Mouse (Mus musculus) intestine, embryonic 14.5 days (tissue): ENCODE measurements around the gene Dpep3. TPM values are rescaled to one million over a fixed set of nuclear protein-coding genes. Genes with fewer than 3 reads are reported as not detected.
A peak's percentile ranks its signal among the peaks of the same experiment; 100 is the strongest.
"Not testable (repeated sequence)": the region's sequence is repeated elsewhere in the genome, so short reads cannot be mapped to it uniquely, and the experiment has no call there.

ENCODE experiments used
- ATAC-seq: fragments of 200-750 bp; cut with Nextera tagmentation; replicated peaks from 2 replicates; pipeline ENCODE4 v1.8.0; 2017; ENCODE audit warnings: low read depth, moderate number of reproducible peaks, moderate TSS enrichment, moderate library complexity; ENCODE audit not compliant: low FRiP score, low TSS enrichment
- DNase-seq: peaks from one replicate; pipeline ENCODE4 v3.0.0-alpha.2; 2018; ENCODE audit warnings: low spot score
- H3K27ac ChIP-seq: fragments of 300-500 bp; sonication (generic); 2 replicates; pipeline ENCODE4 v1.5.1; 2014; ENCODE audit warnings: low read depth, mild to moderate bottlenecking, control low read depth
- H3K27me3 ChIP-seq: fragments of 300-500 bp; sonication (generic); replicated peaks from 2 replicates; pipeline ENCODE4 v1.6.1; 2014; ENCODE audit warnings: low read length, control low read depth; ENCODE audit not compliant: control insufficient read depth, insufficient read depth
- H3K36me3 ChIP-seq: fragments of 300-500 bp; sonication (generic); 2 replicates; pipeline ENCODE4 v1.6.1; 2014; ENCODE audit warnings: low read length, control low read depth; ENCODE audit not compliant: control insufficient read depth, insufficient read depth
- H3K4me1 ChIP-seq: fragments of 300-500 bp; sonication (generic); replicated peaks from 2 replicates; pipeline ENCODE4 v1.6.1; 2014; ENCODE audit warnings: low read length, control low read depth, mixed read lengths; ENCODE audit not compliant: control insufficient read depth, insufficient read depth
- H3K4me2 ChIP-seq: fragments of 300-500 bp; sonication (generic); 2 replicates; pipeline ENCODE4 v1.6.1; 2014; ENCODE audit warnings: low read length
- H3K4me3 ChIP-seq: fragments of 300-500 bp; sonication (generic); 2 replicates; pipeline ENCODE4 v1.5.1; 2014; ENCODE audit warnings: low read depth, low read length, control low read depth, mixed read lengths
- H3K9ac ChIP-seq: fragments of 300-500 bp; sonication (generic); 2 replicates; pipeline ENCODE4 v1.6.1; 2014; ENCODE audit warnings: mild to moderate bottlenecking, low read length
- H3K9me3 ChIP-seq: fragments of 300-500 bp; sonication (generic); 2 replicates; pipeline ENCODE4 v1.6.1; 2016; ENCODE audit warnings: low read length, control low read depth; ENCODE audit not compliant: control insufficient read depth
- WGBS: fragments of 180-500 bp; shearing (Covaris S2); extraction: QIAGEN DNeasy Blood & Tissue Kit; methylation state at CpG from one replicate; pipeline ENCODE4 v1.1.7; 2014; 5-methylcytosine and 5-hydroxymethylcytosine counted together
- polyA plus RNA-seq: library from polyadenylated mRNA; unstranded; fragments of >200 nt; fragmentation: Nextera tagmentation; extraction: Ambion mirVana; gene quantifications from 2 replicates; pipeline ENCODE4 v1.2.1, GENCODE M21; 2014

Gene Dpep3
- polyA plus RNA-seq, result not detected in 2 replicates

- Histone ChIP-seq H3K27me3 (no peaks in the 10 kb centered on the region), H3K4me2 (no peak within 1 kb of the TSS), H3K36me3 (no peaks in the 10 kb centered on the region), H3K4me1 (no peaks in the 10 kb centered on the region), H3K27ac (no peak within 1 kb of the TSS), H3K9ac (no peak within 1 kb of the TSS), H3K9me3 (no peaks in the 10 kb centered on the region), H3K4me3 (no peak within 1 kb of the TSS)
- 91% methylated on average over 15 of the region's 15 CpGs for WGBS
- DNase-seq (no peak), ATAC-seq (no peak)
These were observed at the start of gene Dpep3 for GRCm38 (mm10) chr8:105979325-105979724. TSS of gene Dpep3 (minus strand) at chr8:105979429.

GRCm38 (mm10) chr8:106022483-106022882 lies 43.3 kb upstream of the Dpep3 start:
- Histone ChIP-seq H3K9me3 (no peaks in the 10 kb centered on the region), H3K36me3 (peaks cover 9% of the 10 kb centered on the region; the same call in 1 of the 2 replicates), H3K27me3 (no peaks in the 10 kb centered on the region), H3K4me1 (no peaks in the 10 kb centered on the region), H3K4me3 (no peak overlapping the region), H3K9ac (no peak overlapping the region), H3K4me2 (no peak overlapping the region), H3K27ac (no peak overlapping the region)
- DNase-seq, result peak; percentile 87
- ATAC-seq, result peak; percentile 40

- Histone ChIP-seq H3K4me3 (no peak overlapping the region), H3K9me3 (no peaks in the 10 kb centered on the region), H3K4me1 (no peaks in the 10 kb centered on the region), H3K4me2 (no peak overlapping the region), H3K9ac (no peak overlapping the region), H3K27me3 (no peaks in the 10 kb centered on the region), H3K36me3 (peaks cover 7% of the 10 kb centered on the region; the same call in 1 of the 2 replicates), H3K27ac (no peak overlapping the region)
- DNase-seq (no peak), ATAC-seq (no peak)
- 88% methylated on average over 3 of the region's 3 CpGs for WGBS
These were observed 38.8 kb upstream of the Dpep3 start for GRCm38 (mm10) chr8:106018039-106018438.

GRCm38 (mm10) chr8:106017130-106017529 lies 37.9 kb upstream of the Dpep3 start:
- Histone ChIP-seq H3K4me1 (no peaks in the 10 kb centered on the region), H3K4me2 (no peak overlapping the region), H3K9ac (no peak overlapping the region), H3K36me3 (peaks cover 7% of the 10 kb centered on the region; the same call in 1 of the 2 replicates), H3K27me3 (no peaks in the 10 kb centered on the region), H3K27ac (no peak overlapping the region), H3K4me3 (no peak overlapping the region), H3K9me3 (no peaks in the 10 kb centered on the region)
- ATAC-seq (no peak), DNase-seq (no peak)
- WGBS, result 86% methylated on average over 7 of the region's 7 CpGs

GRCm38 (mm10) chr8:106016284-106016683 lies 37.1 kb upstream of the Dpep3 start:
- DNase-seq, result no peak
- ATAC-seq, result no peak
- Histone ChIP-seq H3K9me3 (no peaks in the 10 kb centered on the region), H3K4me1 (no peaks in the 10 kb centered on the region), H3K27me3 (no peaks in the 10 kb centered on the region), H3K27ac (no peak overlapping the region), H3K4me3 (no peak overlapping the region), H3K36me3 (peaks cover 7% of the 10 kb centered on the region; the same call in 1 of the 2 replicates), H3K9ac (no peak overlapping the region), H3K4me2 (no peak overlapping the region)
- 92% methylated on average over 6 of the region's 6 CpGs for WGBS

- Histone ChIP-seq H3K4me3 (peak overlapping the region; percentile 97; the same call in 1 of the 2 replicates), H3K4me2 (peak overlapping the region; percentile 85)
- not testable (repeated sequence) for H3K4me1 ChIP-seq, H3K36me3 ChIP-seq, DNase-seq, ATAC-seq, H3K9me3 ChIP-seq, H3K27me3 ChIP-seq, H3K27ac ChIP-seq, H3K9ac ChIP-seq
- WGBS, result 80% methylated on average over 8 of the region's 8 CpGs
These were observed 33.0 kb upstream of the Dpep3 start for GRCm38 (mm10) chr8:106012203-106012602.

GRCm38 (mm10) chr8:106011643-106011986 lies 32.4 kb upstream of the Dpep3 start, which contains the start of gene Ddx28:
TSS of gene Ddx28 (minus strand) at chr8:106011882.
- 2% methylated on average over 6 of the region's 6 CpGs for WGBS
- H3K9me3 ChIP-seq, result no peaks in the 10 kb centered on the region
- peak within 1 kb of the TSS; percentile 88 for H3K9ac ChIP-seq
- H3K27me3 ChIP-seq, result no peaks in the 10 kb centered on the region
- DNase-seq (no peak), ATAC-seq (no peak)
- H3K36me3 ChIP-seq, result peaks cover 9% of the 10 kb centered on the region; the same call in 1 of the 2 replicates
- peak within 1 kb of the TSS; percentile 97 for H3K4me3 ChIP-seq
- H3K4me2 ChIP-seq, result peak within 1 kb of the TSS; percentile 85
- peaks cover 8% of the 10 kb centered on the region for H3K4me1 ChIP-seq
- peak within 1 kb of the TSS; percentile 57 for H3K27ac ChIP-seq

GRCm38 (mm10) chr8:106010748-106011642 lies 31.8 kb upstream of the Dpep3 start:
- DNase-seq (peak; percentile 96), ATAC-seq (peak; percentile 97)
- H3K4me1 ChIP-seq, result peaks cover 8% of the 10 kb centered on the region
- H3K36me3 ChIP-seq, result peaks cover 6% of the 10 kb centered on the region; the same call in 1 of the 2 replicates
- H3K4me3 ChIP-seq, result peak overlapping the region; percentile 97
- peak overlapping the region; percentile 85 for H3K4me2 ChIP-seq
- no peaks in the 10 kb centered on the region for H3K9me3 ChIP-seq
- WGBS, result 1% methylated on average over 74 of the region's 74 CpGs
- no peaks in the 10 kb centered on the region for H3K27me3 ChIP-seq
- peak overlapping the region; percentile 88 for H3K9ac ChIP-seq
- peak overlapping the region; percentile 57 for H3K27ac ChIP-seq
